Mouse (Mus musculus) olfactory bulb, adult 2 months (tissue): Measurements from ENCODE around the gene Gmpr. TPM values are rescaled to one million over a fixed set of nuclear protein-coding genes. Genes with fewer than 3 reads are reported as not detected.
"Not testable (repeated sequence)": the region's sequence is repeated elsewhere in the genome, so short reads cannot be mapped to it uniquely, and the experiment has no call there.

Experiments
- H3K27ac ChIP-seq: fragments of 200-500 bp; 2 replicates; pipeline ENCODE4 v1.5.1; 2012; ENCODE audit warnings: low read depth, low read length; ENCODE audit not compliant: insufficient read depth
- H3K4me1 ChIP-seq: fragments of 200-500 bp; 2 replicates; pipeline ENCODE4 v1.6.1; 2012; ENCODE audit warnings: low read length; ENCODE audit not compliant: control insufficient read depth, insufficient read depth
- H3K4me3 ChIP-seq: fragments of 200-500 bp; 2 replicates; pipeline ENCODE4 v1.5.1; 2012; ENCODE audit warnings: mild to moderate bottlenecking, low read depth, low read length, moderate library complexity; ENCODE audit not compliant: insufficient read depth
- CTCF ChIP-seq: fragments of 200-500 bp; IDR thresholded peaks from 2 replicates; pipeline ENCODE4 v1.5.1; 2012; ENCODE audit warnings: low read depth, mild to moderate bottlenecking, low read length, moderate library complexity; ENCODE audit not compliant: insufficient read depth
- POLR2A ChIP-seq: fragments of 200-500 bp; IDR thresholded peaks from 2 replicates; pipeline ENCODE4 v1.6.1; 2012; ENCODE audit warnings: mild to moderate bottlenecking, low read depth, low read length, moderate library complexity; ENCODE audit not compliant: insufficient read depth
- WGBS: fragments of 180-500 bp; shearing (Covaris S2); methylation state at CpG from one replicate; pipeline ENCODE4 v1.1.7; 2018; 5-methylcytosine and 5-hydroxymethylcytosine counted together
- polyA plus RNA-seq: library from polyadenylated mRNA; stranded (reverse); fragments of >200 nt; gene quantifications from 2 replicates; pipeline ENCODE4 v1.2.4, GENCODE M21; 2012; ENCODE audit warnings: low replicate concordance; ENCODE audit not compliant: missing spikeins, insufficient read depth, insufficient read length

The Gmpr gene
- polyA plus RNA-seq, 1 experiment: not detected

DNA sequence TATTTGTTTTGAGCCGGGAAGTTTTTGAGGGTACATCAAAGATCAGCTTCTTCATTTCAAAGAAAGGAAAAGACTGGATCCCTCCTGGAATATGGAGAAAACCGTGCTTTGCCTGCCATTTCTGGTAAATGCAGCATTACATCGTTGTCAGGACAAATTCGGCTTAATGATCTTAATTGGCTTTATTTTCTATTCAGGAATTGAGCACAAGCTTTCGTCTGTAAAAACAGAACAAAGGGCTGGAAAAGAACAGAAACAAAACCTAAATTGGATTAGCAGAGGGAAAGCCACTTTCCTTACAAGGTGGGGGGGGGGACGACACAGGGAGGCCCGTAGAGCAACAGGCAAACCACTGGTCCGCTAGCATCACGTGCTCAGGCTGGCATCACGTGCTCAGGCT, 33.9 kb upstream of the Gmpr start:
- 17% methylated on average over 10 of the region's 10 CpGs for WGBS
- no peak overlapping the region for H3K27ac ChIP-seq
- TF ChIP-seq CTCF: no peak
- no peak for TF ChIP-seq POLR2A
- no peak overlapping the region for H3K4me3 ChIP-seq
- H3K4me1 ChIP-seq: peaks cover 3% of the 10 kb centered on the region; the same call in 1 of the 2 replicates

DNA sequence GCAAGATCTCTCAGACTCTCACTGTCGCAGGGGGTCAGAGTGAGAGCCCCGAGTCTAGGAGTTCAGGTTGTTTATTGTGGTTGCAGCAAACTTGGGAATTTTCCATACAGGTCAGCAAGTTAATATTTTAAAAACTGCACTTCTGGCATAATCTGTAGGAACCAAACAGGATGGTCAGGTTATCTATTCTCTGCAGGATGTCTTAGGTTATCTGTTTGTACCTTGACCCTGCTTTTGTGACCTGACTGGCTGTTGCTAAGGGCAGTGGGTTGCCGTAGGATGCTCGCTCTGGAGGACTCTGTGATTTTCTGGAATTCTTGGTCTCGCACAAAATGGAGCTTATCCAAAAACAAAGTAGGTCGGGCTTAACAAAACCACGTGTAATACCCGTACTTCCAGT, 31.9 kb upstream of the Gmpr start:
- H3K4me3 ChIP-seq: no peak overlapping the region
- WGBS: 86% methylated on average over 8 of the region's 8 CpGs
- H3K4me1 ChIP-seq: no peaks in the 10 kb centered on the region; the same call in 1 of the 2 replicates
- no peak overlapping the region for H3K27ac ChIP-seq
- no peak for TF ChIP-seq POLR2A

DNA sequence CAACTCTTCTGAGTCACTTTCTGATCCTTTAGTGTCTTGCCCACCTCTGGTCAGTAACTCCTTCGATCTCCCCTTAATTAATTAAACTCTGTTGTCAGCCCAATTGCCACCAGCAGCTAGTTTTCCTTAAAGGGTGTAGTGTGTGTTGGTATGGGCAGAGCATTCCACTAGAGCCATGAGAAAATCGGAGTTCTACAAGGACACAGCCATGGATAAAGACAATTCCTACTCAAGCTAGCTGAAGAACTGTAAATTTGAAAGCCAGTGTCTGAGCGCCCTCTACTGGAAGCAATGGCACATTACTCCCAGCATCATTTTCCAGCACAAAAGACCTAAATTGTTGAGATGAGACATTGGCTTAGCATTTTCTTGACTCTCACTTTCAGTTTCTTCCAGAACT, 30.1 kb upstream of the Gmpr start:
- no peak overlapping the region for H3K4me3 ChIP-seq
- H3K4me1 ChIP-seq: no peaks in the 10 kb centered on the region; the same call in 1 of the 2 replicates
- 25% methylated on average over 3 of the region's 3 CpGs for WGBS
- H3K27ac ChIP-seq: no peak overlapping the region
- no peak for TF ChIP-seq CTCF

DNA sequence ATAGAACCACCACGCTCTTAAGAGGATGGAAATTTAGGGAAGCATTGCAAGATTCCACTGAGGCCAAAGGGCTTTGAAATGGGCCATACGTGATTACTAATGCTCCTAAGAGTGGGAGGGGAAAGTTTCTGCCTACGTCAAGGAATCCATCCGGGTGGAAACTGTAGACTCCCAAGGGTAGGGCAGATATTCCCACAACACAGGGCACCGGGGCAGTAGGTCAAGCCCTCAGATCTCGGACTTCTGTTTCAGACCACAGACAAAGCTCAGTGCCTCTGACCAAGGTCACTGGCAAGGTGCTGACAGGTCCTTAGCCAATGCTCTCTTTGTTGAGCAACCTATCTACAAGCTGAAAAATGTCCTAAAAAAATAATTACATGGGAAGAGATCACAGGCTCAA, 27.3 kb upstream of the Gmpr start:
- H3K4me1 ChIP-seq: no peaks in the 10 kb centered on the region
- 86% methylated on average over 6 of the region's 6 CpGs for WGBS
- TF ChIP-seq POLR2A (no peak), CTCF (no peak)
- no peak overlapping the region for H3K4me3 ChIP-seq
- no peak overlapping the region for H3K27ac ChIP-seq

DNA sequence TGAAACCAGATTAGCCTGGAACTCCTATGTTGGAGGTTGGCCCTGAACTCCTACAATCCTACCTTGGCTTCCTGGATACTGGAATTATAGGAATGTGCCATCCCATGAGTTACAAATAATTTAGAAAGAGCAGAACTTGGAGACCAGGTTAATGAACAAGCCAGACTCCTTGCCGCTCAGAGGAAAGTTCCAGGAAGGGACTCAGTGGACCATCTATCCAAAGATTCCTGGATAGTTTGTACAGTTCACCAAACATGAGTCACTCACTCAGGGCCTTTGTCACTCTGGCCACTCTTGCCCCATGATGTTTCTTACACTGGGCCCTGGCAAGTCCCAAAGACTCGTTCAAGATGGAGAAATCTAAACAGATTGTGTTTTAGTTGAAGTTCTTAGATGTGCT, 24.0 kb upstream of the Gmpr start:
- H3K4me1 ChIP-seq: no peaks in the 10 kb centered on the region
- H3K27ac ChIP-seq: no peak overlapping the region
- no peak for TF ChIP-seq POLR2A
- no peak for TF ChIP-seq CTCF
- no peak overlapping the region for H3K4me3 ChIP-seq
- 92% methylated on average over 2 of the region's 2 CpGs for WGBS

DNA sequence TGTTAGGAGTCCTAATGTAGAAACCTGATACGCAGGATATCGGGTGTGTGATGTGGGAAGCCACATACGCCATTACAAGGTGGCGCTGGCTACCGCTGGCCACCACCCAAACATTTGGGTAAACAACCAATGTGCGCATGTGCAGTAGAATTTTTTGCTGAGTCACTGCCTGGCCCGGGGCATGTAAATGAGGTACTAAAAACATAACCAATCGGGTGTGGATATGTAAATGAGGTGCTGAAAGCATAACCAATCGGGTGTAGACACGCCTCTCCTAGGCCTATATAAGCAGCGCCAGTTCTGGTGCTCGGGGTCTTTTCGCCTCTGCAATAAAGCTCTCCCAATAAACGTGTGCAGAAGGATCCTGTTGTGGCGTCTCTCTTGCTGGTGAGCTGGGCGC, 23.3 kb upstream of the Gmpr start:
- 97% methylated on average over 16 of the region's 16 CpGs for WGBS
- H3K27ac ChIP-seq, H3K4me1 ChIP-seq, H3K4me3 ChIP-seq: not testable (repeated sequence)

DNA sequence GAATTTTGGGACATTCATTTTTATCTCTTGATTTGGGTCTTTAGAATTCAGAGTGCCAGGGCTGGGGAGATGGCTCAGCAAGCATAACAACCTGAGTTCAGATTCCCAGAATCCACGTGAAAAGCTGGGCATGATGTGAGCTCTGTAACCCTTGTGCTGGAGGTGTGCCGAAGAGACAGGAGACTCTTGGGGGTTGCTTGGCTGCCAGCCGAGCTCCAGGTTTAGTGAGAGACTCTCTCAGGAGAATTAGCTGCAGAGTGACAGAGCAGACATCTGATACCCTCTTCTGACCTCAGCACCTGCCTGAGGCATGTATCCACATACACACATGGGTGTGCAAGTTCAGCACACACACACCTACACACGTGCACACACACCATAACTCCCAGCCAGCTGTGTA, 21.6 kb upstream of the Gmpr start:
- TF ChIP-seq CTCF: no peak
- no peak for TF ChIP-seq POLR2A
- Histone ChIP-seq H3K27ac (no peak overlapping the region), H3K4me3 (no peak overlapping the region), H3K4me1 (no peaks in the 10 kb centered on the region)
- 92% methylated on average over 4 of the region's 4 CpGs for WGBS

DNA sequence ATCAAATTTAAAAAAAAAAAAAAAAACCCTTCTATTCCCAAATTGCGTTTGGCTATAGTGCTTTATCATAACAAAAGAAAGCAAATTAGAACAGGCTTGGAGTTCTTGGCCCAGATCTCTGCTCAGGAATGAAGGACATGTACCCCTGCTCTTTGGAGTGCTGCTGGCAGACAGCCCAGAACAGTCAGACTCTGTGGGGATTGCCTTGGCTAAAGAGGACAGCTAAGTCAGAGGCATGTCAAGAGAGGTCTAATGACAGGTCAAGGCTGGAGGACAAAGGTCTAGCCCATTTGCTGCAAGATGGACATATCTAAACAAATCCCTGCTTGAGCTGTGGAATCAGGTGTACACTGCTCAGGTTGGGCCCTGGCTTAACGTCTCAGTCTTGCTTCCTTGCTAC, 20.6 kb upstream of the Gmpr start:
- Histone ChIP-seq H3K4me1 (no peaks in the 10 kb centered on the region), H3K4me3 (no peak overlapping the region), H3K27ac (no peak overlapping the region)
- no peak for TF ChIP-seq CTCF
- TF ChIP-seq POLR2A: no peak
- WGBS: 44% methylated on average over 2 of the region's 2 CpGs

DNA sequence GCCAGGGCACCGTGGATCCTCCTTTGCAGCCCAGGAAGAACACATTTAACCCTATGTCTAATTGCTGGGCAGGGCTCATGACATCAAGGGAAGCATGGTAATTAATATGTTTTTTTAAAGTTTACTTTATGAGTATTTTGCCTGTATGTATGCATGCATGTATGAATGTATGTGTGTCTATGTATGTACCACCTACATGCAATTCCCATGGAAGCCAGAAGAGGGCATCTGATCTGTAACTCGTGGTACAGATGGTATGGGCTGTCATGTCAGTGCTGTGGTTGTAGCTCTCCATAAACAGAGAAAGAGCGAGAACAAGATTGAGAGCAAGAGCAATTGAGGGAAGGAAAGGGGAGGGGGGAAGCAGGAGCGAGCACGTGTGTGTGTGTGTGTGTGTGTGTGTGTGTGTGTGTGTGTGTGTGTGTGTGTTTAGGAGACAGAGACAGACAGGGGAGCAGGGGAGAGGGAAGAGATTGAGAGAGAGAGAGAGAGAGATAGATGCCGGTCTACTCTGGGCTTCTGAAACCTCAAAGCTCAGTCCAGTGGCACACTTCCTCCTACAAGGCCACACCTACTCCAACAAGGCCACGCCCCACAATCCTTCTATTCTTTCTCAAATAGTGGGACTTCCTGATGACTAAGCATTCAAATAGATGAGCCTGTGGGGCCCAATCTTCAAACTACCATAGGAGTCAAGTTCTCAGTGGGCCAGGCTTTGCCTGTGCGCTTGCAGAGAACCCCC, 15.1 kb upstream of the Gmpr start:
- no peaks in the 10 kb centered on the region for H3K4me1 ChIP-seq
- no peak overlapping the region for H3K4me3 ChIP-seq
- H3K27ac ChIP-seq: no peak overlapping the region
- TF ChIP-seq CTCF (no peak), POLR2A (no peak)
- 88% methylated on average over 8 of the region's 8 CpGs for WGBS

DNA sequence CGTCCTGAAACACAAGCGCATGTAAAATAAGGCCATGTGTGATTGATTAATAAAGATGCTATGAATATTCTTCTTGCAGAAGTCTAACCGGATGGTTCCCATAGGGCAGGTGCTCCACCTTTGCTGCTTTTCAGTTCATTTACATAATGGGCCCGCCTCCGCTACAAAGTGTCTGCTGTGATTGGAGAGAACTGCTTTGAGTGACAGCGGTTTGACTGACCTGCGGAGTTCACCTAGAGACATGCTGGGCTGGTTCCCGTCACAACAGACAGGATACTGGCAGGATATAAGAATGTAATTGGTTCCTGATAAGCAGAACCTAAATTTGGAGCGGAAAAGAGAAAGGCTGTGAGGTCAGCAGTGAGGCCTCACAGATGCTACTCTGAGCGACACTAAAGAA, 13.4 kb upstream of the Gmpr start:
- no peak overlapping the region for H3K27ac ChIP-seq
- no peak overlapping the region for H3K4me3 ChIP-seq
- 62% methylated on average over 10 of the region's 10 CpGs for WGBS
- no peaks in the 10 kb centered on the region for H3K4me1 ChIP-seq
- TF ChIP-seq CTCF: no peak
- TF ChIP-seq POLR2A: no peak
